Mouse (Mus musculus): ENCODE data around the gene Galnt4.

DNA sequence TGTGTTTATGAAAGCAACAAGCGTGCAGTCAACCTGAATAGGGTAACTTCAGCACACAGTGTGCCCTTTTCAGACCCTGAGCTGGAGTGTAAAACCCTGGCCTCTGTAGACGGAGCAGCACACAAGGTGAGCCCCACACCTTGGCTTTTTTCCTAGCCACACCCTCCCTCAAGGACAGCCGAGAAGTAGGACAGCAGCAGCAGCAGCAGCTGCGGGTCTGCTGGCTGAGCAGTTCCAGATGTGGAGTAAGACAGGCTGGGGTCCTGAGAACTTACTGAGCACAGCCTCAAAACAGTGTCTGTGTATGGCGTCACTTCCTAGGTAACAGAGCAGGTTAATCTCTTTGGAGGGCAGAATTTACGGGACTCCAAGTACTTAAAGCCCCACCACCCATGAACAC lies 10.7 kb downstream of the Galnt4 start:
- TF ChIP-seq CTCF (conservative IDR thresholded peaks at IDR 0.05; ENCODE audit: low read length): no peak
- TF ChIP-seq NANOG (IDR thresholded peaks at IDR 0.05; ENCODE audit: borderline replicate concordance, low read length): no peak
